Mouse (Mus musculus): ENCODE measurements around the gene Tbxas1. TPM values are rescaled to one million over a fixed set of nuclear protein-coding genes. Genes with fewer than 3 reads are reported as not detected.
A peak's percentile ranks its signal among the peaks of the same experiment; 100 is the strongest.

Gene Tbxas1
- polyA plus RNA-seq (2015; fragmentation: Nextera tagmentation; extraction: Ambion mirVana), result 2.0 and 2.5 TPM in 2 replicates

- DNase-seq (ENCODE audit: low spot score), result peak; percentile 28
Measured at GRCm38 (mm10) chr6:38875258-38876070, at the start of gene Tbxas1. TSS of gene Tbxas1 (plus strand) at chr6:38875404.

DNA sequence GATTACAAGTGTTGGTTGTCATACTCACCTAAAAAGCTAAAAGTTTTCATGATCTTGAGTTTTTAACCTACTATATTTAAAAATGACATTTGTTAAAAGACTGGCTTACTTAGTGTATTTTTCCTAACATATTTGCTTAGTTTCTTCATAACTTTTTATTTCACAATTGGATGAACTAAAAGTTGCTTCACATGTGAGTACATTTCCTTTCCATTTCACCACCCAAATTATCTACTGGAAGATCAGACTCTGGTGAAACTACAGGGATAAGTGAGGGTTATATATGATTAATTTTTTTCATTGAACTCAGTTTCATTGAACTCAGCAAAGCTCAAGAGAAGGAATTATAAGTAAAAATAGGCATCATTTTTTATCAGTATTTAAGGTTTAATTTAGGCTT is 49.3 kb upstream of the Tbxas1 start:
- no peak for DNase-seq (ENCODE audit: low spot score)

DNA sequence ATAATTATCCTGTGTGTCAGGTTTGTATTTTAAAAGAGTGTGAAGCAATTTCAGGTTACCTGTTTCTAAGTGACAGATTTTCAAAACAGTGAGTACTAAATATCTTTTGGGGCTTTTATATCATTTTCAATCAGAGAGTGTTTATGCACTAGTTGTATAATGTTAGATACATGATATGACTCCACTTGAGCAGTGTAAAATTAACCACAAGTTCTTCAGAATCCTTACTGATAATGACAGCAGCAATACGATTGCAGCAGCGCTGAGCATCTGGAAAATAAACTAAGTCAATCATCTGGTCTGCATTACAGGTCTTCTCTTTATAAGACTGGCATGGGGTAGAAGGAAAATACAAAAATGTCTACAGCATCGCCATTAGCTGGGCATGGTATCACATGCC is 48.3 kb upstream of the Tbxas1 start:
- DNase-seq (ENCODE audit: low spot score), result no peak

GRCm38 (mm10) chr6:38827435-38827834 is 47.8 kb upstream of the Tbxas1 start:
- no peak for DNase-seq (ENCODE audit: low spot score)

DNA sequence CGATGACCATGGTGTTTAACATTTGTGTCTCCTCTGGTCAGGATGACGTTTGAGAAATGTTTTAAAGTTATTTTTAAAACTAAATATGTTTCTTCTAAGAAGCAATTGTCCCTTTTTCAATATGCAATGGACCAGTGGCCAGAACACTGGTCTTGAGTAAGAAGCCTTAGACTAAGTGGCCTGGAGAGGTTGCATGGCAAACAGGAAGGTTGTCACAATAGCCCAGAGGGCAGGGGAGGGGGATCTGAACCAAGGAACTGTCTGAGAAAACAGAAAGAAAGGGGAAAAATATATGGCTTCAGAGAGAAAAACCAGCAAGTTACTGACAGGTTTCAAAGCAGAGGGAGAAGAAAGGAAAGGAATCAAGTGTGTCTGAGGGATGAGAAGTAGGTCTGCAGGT is 47.0 kb upstream of the Tbxas1 start:
- no peak for DNase-seq (ENCODE audit: low spot score)

DNA sequence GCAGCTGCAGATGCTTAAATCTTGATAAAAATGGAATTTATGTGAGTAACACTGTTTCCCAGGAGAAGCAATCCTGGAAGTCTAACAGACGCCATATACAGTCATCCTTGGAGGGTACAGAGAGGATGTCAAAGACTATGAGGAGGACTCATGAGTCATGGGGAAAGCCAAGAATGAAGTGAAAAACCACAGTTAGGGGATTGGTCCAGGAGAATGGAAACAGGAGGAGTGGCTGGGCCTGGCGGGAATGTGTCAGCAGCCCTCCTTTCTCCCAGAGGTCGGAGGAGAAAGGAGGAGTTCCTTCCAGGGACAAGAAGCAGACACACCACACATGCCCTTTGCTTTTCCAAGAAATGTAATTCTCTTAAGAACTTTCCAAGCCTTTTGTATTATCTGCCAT is 45.8 kb upstream of the Tbxas1 start:
- DNase-seq (ENCODE audit: low spot score), result no peak

GRCm38 (mm10) chr6:38833721-38834120 is 41.5 kb upstream of the Tbxas1 start:
- DNase-seq (ENCODE audit: low spot score), result no peak

DNA sequence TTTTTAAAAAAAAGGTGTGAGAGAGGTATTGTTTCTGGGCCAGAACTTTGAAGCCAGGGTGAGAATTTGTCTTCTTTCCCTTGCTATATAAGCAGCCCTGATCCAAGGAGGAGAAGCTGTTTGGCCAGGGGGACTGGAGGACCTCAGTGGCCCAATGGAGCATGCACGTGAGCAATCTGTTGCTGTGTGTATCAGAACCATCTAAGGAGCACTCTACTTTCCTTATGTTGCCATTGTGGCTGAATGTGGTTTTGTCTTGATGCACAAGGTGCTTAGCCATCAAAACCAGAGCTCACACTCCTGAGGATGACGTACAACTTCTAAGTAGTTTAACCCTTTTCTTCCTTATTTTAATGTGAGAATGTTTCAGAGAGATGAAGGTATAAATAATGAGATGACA is 40.5 kb upstream of the Tbxas1 start:
- DNase-seq (ENCODE audit: low spot score), result no peak

DNA sequence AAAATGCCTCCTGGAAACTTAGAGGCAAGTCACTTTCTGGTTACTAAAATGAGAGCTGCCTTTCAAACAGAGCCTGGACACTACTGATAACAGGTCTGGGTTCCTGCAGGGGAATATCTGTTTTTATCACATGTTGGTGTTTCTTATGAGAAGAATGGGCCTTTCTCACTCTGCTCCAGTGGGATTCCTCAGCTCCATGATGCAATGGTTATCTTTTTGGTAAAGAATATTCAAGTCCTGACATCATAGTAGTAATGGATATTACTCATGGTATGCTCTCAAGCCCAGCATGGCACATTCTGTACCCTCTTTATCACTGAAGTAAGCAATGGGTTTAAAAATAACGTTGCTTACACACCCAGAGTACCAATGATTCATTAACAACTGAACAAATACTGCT is 40.0 kb upstream of the Tbxas1 start:
- no peak for DNase-seq (ENCODE audit: low spot score)

DNA sequence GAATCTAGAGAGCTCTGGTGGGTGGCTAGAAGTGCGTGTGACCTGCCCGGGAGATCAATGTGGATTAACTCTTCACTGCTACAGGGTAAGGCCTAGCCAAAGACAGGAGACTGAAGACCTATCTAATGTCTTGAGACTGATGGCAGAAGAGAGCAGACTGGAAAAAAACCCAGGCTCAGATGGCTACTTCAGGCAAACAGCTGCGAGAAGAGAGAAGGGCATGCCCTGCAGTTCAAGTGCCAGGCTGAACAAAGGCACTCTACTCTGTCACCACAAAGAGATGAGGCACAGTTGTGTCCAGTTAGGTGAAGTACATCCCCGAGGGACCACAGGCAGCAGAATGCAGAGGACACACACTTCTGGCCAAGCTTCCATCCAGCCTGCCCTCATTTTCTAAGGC is 37.1 kb upstream of the Tbxas1 start:
- no peak for DNase-seq (ENCODE audit: low spot score)

- DNase-seq (ENCODE audit: low spot score), result no peak
Measured at GRCm38 (mm10) chr6:38839891-38840290, 35.3 kb upstream of the Tbxas1 start.

GRCm38 (mm10) chr6:38840380-38840779 is 34.8 kb upstream of the Tbxas1 start:
- no peak for DNase-seq (ENCODE audit: low spot score)

GRCm38 (mm10) chr6:38840780-38841179 is 34.4 kb upstream of the Tbxas1 start:
- DNase-seq (ENCODE audit: low spot score), result no peak

GRCm38 (mm10) chr6:38841551-38841950 is 33.7 kb upstream of the Tbxas1 start:
- no peak for DNase-seq (ENCODE audit: low spot score)

DNA sequence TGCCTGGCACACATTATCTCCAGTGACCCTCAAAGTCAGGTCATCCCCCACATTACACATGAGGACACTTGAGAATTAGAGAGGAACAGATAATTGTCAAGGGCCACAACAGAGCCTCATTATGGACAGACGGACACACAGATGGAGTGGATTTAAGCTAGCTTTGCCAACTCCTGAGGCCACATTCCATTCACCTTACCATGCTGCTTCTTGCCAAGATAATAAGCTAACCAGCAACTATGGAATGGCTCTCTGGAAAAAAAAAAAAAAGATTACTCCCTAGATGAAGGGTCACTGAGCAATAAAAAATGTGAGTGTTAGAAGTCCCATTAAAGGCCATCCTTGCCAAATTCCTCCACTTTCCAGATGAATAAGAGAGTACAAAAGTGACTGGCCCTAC is 30.1 kb upstream of the Tbxas1 start:
- DNase-seq (ENCODE audit: low spot score), result no peak

GRCm38 (mm10) chr6:38845876-38846275 is 29.3 kb upstream of the Tbxas1 start:
- DNase-seq (ENCODE audit: low spot score), result no peak

DNA sequence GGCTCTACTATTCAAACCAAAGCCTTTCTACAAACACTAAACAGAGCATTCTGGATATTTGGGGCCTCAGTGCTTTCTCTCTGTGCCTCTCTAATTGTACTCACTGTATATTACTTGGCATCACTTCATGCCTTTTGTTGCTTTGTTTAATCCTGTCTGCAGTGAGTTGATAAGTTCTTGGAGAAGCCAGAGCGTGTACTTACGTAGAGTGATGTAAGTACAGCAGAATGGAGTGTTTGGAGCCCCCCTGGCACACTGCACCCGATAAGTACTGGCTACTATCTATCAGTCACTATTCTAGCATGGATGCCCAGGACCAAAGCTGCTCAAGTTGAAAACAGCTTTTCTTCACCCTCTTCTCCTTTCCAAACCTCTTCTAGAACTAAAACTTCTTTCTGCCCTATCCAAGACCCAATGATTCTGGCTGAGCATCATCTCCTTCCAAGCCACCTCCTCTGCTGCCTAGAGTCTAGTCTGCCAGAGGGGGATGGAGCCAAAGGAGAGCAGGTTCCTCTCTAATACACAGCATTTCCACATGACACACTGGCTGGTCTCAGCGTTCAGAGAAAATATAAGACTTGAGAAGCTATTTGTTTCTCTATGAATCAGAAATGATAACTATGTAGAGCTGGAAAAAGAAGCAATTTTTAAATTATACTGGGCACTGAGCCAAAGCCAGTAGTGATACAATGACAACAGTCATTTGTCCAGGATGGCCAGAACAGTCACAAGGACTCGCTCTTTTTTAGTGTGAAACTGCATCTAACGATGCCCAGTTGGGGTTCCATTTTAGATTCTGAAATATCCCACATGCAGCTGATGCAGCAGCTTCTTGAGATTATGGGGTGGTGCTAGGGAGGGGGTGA is 28.6 kb upstream of the Tbxas1 start:
- no peak for DNase-seq (ENCODE audit: low spot score)

GRCm38 (mm10) chr6:38847447-38847846 is 27.8 kb upstream of the Tbxas1 start:
- no peak for DNase-seq (ENCODE audit: low spot score)

DNA sequence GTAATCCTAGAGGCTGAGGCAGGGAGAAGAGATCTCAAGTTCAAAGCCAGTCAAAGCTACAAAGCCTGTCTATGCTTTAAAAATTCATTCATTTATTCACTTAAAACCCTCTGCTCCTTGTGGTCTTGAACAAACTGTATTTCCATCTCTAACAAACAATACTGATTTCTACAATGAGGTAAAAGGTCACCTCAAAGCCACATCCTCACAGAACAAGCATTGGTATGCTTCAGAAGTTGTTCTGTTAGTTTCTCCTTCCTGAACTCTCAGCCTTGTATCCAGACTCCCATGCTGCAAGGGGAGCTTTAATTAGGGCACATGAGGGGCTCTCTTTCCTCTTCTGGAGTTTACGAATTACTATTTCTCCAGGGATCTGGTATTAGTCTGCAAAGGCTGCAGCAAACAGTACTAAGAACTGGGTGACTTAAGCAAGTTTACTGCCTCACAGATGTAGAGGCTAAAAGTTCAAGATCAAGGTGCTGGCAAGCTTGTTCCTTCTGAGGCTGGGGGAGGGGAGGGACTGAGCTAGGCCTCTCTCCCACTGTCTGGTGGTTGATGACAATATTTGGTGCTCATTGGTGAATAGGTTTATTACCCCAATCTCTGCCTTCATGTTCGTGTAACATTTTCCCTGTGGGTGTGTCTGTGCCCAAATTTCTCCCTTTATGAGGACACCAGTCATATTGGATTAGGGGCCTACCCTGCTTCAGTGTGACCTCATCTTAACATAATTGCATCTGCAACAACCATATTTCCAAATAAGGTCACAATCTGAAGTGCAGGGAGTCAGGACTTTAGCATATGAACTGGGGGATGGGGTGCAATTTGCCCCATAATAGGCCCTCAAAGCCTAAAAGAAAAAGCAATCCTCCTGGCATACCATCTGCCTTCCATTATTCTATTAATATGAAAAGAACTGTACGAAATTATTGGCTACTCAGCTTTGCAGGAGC is 27.0 kb upstream of the Tbxas1 start:
- DNase-seq (ENCODE audit: low spot score), result peak; percentile 39

GRCm38 (mm10) chr6:38850715-38851259 is 24.4 kb upstream of the Tbxas1 start:
- DNase-seq (ENCODE audit: low spot score), result no peak

DNA sequence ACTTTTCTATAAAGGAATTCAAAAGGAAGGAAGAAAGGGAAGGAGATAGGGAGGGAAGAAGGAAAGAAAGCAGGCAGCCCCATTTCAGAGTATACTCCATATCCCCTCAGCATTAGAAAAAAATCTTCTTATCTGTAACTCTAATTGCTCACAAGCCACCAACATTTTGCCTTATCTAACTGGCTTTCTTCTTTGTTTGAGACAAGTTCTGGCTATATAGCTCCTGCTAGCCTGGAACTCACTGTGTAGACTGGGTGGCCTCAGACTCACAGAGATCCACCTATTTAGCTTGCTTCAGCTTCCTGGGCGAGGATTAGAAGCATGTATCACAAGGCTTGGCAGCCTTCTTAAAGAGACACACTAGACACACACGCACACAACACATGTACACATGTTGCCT is 23.5 kb upstream of the Tbxas1 start:
- DNase-seq (ENCODE audit: low spot score), result no peak

All from thymus, postnatal 0 days (tissue).